Mouse (Mus musculus): ENCODE results near the gene Izumo3. TPM values are rescaled to one million over a fixed set of nuclear protein-coding genes. Genes with fewer than 3 reads are reported as not detected.
"Not testable (repeated sequence)": the region's sequence is repeated elsewhere in the genome, so short reads cannot be mapped to it uniquely, and the experiment has no call there.

Gene Izumo3
- total RNA-seq (2021): not detected
- long read RNA-seq, experiment 1: 0 reads
- long read RNA-seq, experiment 2: 0 reads

- TF ChIP-seq CTCF (IDR thresholded peaks at IDR 0.05): no peak
- Histone ChIP-seq H3K4me3 (no peak within 1 kb of the TSS), H3K27ac (no peak within 1 kb of the TSS)
- DNase-seq (ENCODE audit: extremely low spot score in 1 of 2, low spot score in 2 of 2): no peak
- intact Hi-C loops (cut with DNase I): no loop called here
Measured at GRCm38 (mm10) chr4:92147134-92147533, at the start of gene Izumo3. Izumo3 (minus strand) TSS chr4:92147234.

- H3K27ac ChIP-seq; intact Hi-C loops (cut with DNase I); H3K4me3 ChIP-seq; DNase-seq (ENCODE audit: extremely low spot score in 1 of 2, low spot score in 2 of 2): not testable (repeated sequence)
Measured at GRCm38 (mm10) chr4:92191649-92192048, 44.6 kb upstream of the Izumo3 start, which contains the start of gene Gm12666. Gm12666 (minus strand) TSS chr4:92191749.

- intact Hi-C loops (cut with DNase I): no loop called here
- H3K27ac ChIP-seq: no peak overlapping the region
- H3K4me3 ChIP-seq: no peak overlapping the region
- TF ChIP-seq CTCF (IDR thresholded peaks at IDR 0.05): no peak
- no peak for DNase-seq (ENCODE audit: extremely low spot score in 1 of 2, low spot score in 2 of 2)
Measured at GRCm38 (mm10) chr4:92152646-92153045, 5.6 kb upstream of the Izumo3 start.

GRCm38 (mm10) chr4:92111390-92111988, 35.5 kb downstream of the Izumo3 start:
- intact Hi-C loops (cut with DNase I): no loop called here
- Histone ChIP-seq H3K4me3 (no peak overlapping the region), H3K27ac (no peak overlapping the region)
- TF ChIP-seq CTCF (IDR thresholded peaks at IDR 0.05): no peak
- DNase-seq (ENCODE audit: extremely low spot score in 1 of 2, low spot score in 2 of 2): no peak

GRCm38 (mm10) chr4:92097386-92097785, 49.6 kb downstream of the Izumo3 start:
- intact Hi-C loops (cut with DNase I): no loop called here
- Histone ChIP-seq H3K4me3 (no peak overlapping the region), H3K27ac (no peak overlapping the region)
- no peak for DNase-seq (ENCODE audit: extremely low spot score in 1 of 2, low spot score in 2 of 2)
- no peak for TF ChIP-seq CTCF (IDR thresholded peaks at IDR 0.05)

GRCm38 (mm10) chr4:92095951-92096350, 51.1 kb downstream of the Izumo3 start:
- H3K4me3 ChIP-seq: no peak overlapping the region
- no peak for DNase-seq (ENCODE audit: extremely low spot score in 1 of 2, low spot score in 2 of 2)
- intact Hi-C loops (cut with DNase I): no loop called here
- no peak overlapping the region for H3K27ac ChIP-seq
- TF ChIP-seq CTCF (IDR thresholded peaks at IDR 0.05): no peak

Other genes starting within 250 kb of the Izumo3 start
- 1 to 10 TPM; 1.9 to 2.3 TPM for gene Gm12666, start 44.5 kb upstream of the Izumo3 start, total RNA-seq (2021)

All from left cerebral cortex, adult 2 months (tissue).